Mouse (Mus musculus): ENCODE measurements around the gene Arpc3. TPM values are rescaled to one million over a fixed set of nuclear protein-coding genes. Genes with fewer than 3 reads are reported as not detected.

The Arpc3 gene
- polyA plus RNA-seq, 1 experiment from 2014 or later = 168 TPM

DNA sequence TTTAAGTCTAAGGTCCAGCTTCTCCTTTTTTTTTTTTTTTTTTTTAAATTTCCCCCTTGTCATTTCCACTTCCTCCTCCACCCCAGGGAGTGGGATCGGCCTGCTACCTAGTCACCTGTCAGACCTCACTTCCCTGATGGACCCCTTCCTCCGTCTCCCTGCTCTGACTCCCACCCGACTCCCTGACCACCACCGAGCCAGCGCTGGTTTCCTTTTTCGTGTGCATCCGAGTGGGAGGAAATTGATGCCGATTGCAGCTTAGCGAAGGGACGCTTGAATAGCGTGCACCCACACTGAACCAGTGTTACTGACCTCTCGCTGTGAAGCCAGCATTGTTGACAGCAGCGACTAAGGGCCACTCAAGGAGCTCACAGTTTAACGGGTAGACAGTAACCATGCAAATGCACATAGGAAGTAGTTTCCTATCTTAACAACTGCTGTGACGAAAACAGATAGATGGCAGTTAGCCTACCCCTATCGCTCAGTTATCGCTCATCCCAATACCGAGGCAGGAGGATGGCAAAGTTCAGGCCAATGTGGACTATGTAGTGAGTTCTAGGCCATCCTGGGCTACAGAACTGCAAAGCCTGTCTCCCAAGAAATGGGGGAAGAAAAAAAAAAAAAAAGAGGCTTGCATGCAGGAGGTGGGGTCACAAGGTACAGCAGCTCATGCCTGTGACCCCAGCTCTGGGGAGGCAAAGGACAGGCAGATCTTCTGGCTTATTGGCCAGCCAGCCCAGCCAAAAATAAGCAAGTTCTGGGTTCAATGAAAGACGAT, 738 bp downstream of the Arpc3 start:
- peak overlapping the region; percentile 81 for H3K4me2 ChIP-seq (ENCODE audit: low read length)
- peaks cover 9% of the 10 kb centered on the region for H3K36me3 ChIP-seq (ENCODE audit: control insufficient read depth, insufficient read depth, low read length)
- H3K27ac ChIP-seq (ENCODE audit: low read length) = no peak overlapping the region
- peaks cover 9% of the 10 kb centered on the region for H3K4me1 ChIP-seq (ENCODE audit: control insufficient read depth, insufficient read depth, low read length)
- peak overlapping the region; percentile 73 for H3K4me3 ChIP-seq (ENCODE audit: low read depth, low read length)
- H3K9ac ChIP-seq (ENCODE audit: low read depth, low read length) = peak overlapping the region; percentile 86
- H3K9me3 ChIP-seq (replicated peaks; ENCODE audit: control insufficient read depth, low read length, poor library complexity, severe bottlenecking) = no peaks in the 10 kb centered on the region
- no peaks in the 10 kb centered on the region for H3K27me3 ChIP-seq (ENCODE audit: control insufficient read depth, insufficient read depth, low read depth, low read length)
- WGBS = 15% methylated on average over 19 of the region's 19 CpGs
- peak; percentile 39; the same call in 1 of the 2 replicates for ATAC-seq

DNA sequence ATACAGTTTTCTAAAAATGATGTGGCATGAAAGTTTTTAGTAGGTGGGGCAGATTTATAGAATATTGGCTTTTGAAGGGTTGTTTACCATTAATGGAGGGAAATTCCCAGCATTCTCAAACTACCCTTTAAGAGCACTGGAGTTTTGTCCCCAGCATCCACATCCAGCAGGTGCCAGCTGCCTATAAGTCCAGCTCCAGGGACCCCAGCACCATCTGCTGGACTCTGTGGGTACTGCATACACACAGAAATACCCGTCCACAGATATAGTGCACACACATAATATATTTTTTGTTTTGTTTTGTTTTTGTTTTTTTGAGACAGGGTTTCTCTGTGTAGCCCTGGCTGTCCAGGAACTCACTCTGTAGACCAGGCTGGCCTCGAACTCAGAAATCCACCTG, 2.2 kb downstream of the Arpc3 start:
- no peak overlapping the region for H3K4me2 ChIP-seq (ENCODE audit: low read length)
- WGBS = 50% methylated on average over 2 of the region's 2 CpGs
- ATAC-seq = no peak
- no peaks in the 10 kb centered on the region for H3K9me3 ChIP-seq (replicated peaks; ENCODE audit: control insufficient read depth, low read length, poor library complexity, severe bottlenecking)
- no peak overlapping the region for H3K27ac ChIP-seq (ENCODE audit: low read length)
- H3K27me3 ChIP-seq (ENCODE audit: control insufficient read depth, insufficient read depth, low read depth, low read length) = no peaks in the 10 kb centered on the region
- no peak overlapping the region for H3K4me3 ChIP-seq (ENCODE audit: low read depth, low read length)
- peaks cover 13% of the 10 kb centered on the region for H3K36me3 ChIP-seq (ENCODE audit: control insufficient read depth, insufficient read depth, low read length)
- H3K9ac ChIP-seq (ENCODE audit: low read depth, low read length) = no peak overlapping the region
- peaks cover 9% of the 10 kb centered on the region for H3K4me1 ChIP-seq (ENCODE audit: control insufficient read depth, insufficient read depth, low read length)

DNA sequence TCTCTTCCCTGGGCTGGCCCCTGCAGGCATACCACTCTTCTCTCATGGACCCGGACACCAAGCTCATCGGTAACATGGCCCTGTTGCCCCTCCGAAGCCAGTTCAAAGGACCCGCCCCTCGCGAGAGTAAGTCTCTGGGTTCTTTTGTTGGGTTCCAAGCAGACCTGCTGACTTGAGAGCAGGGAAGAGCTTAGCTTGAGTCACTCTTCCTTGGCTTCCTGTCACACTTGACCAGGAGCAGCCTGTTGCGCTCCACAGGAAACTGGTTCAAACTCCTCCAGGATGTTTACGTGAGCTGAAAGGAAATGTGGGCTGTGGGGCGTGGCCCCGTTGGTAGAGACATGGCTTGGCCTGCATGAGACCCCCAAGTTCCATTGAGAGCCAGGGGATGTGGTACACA, 5.1 kb downstream of the Arpc3 start:
- no peak for ATAC-seq
- H3K27me3 ChIP-seq (ENCODE audit: control insufficient read depth, insufficient read depth, low read depth, low read length) = no peaks in the 10 kb centered on the region
- WGBS = 90% methylated on average over 10 of the region's 10 CpGs

DNA sequence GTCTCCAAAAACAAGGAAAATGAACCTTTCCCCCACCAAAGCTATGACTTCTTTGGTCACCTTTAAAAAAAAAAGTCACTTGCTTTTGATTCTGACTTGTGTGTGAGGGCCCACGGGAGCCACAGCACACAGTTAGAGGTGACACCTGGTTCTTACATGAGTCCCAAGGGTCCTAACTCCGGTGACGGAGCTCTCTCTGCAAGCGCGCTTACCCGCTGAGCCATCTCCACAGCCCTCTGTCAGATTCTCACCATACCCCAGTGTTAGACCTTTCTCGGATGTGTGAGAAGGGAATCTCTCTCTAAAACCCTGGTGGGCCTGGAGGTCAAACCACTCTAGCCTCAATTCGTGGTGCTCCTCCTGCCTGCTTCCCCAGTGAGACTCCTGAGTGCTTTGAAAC, 5.8 kb downstream of the Arpc3 start:
- Histone ChIP-seq H3K9me3 (replicated peaks; ENCODE audit: control insufficient read depth, low read length, poor library complexity, severe bottlenecking) (no peaks in the 10 kb centered on the region), H3K4me3 (ENCODE audit: low read depth, low read length) (no peak overlapping the region), H3K36me3 (ENCODE audit: control insufficient read depth, insufficient read depth, low read length) (peaks cover 19% of the 10 kb centered on the region), H3K27ac (ENCODE audit: low read length) (no peak overlapping the region), H3K4me2 (ENCODE audit: low read length) (no peak overlapping the region), H3K9ac (ENCODE audit: low read depth, low read length) (no peak overlapping the region), H3K27me3 (ENCODE audit: control insufficient read depth, insufficient read depth, low read depth, low read length) (no peaks in the 10 kb centered on the region), H3K4me1 (ENCODE audit: control insufficient read depth, insufficient read depth, low read length) (peaks cover 7% of the 10 kb centered on the region)
- 93% methylated on average over 8 of the region's 8 CpGs for WGBS
- ATAC-seq = no peak

More for the DNA sequence above, 5.1 kb downstream of the Arpc3 start:
- Histone ChIP-seq H3K9ac (ENCODE audit: low read depth, low read length) (no peak overlapping the region), H3K27ac (ENCODE audit: low read length) (no peak overlapping the region), H3K36me3 (ENCODE audit: control insufficient read depth, insufficient read depth, low read length) (peaks cover 14% of the 10 kb centered on the region), H3K9me3 (replicated peaks; ENCODE audit: control insufficient read depth, low read length, poor library complexity, severe bottlenecking) (no peaks in the 10 kb centered on the region), H3K4me3 (ENCODE audit: low read depth, low read length) (no peak overlapping the region), H3K4me2 (ENCODE audit: low read length) (no peak overlapping the region), H3K4me1 (ENCODE audit: control insufficient read depth, insufficient read depth, low read length) (peaks cover 9% of the 10 kb centered on the region)

GRCm38 (mm10) chr5:122399871-122400270, 8.2 kb downstream of the Arpc3 start:
- Histone ChIP-seq H3K9me3 (replicated peaks; ENCODE audit: control insufficient read depth, low read length, poor library complexity, severe bottlenecking) (no peaks in the 10 kb centered on the region), H3K4me3 (ENCODE audit: low read depth, low read length) (no peak overlapping the region), H3K4me1 (ENCODE audit: control insufficient read depth, insufficient read depth, low read length) (no peaks in the 10 kb centered on the region), H3K36me3 (ENCODE audit: control insufficient read depth, insufficient read depth, low read length) (peaks cover 37% of the 10 kb centered on the region), H3K27me3 (ENCODE audit: control insufficient read depth, insufficient read depth, low read depth, low read length) (no peaks in the 10 kb centered on the region), H3K9ac (ENCODE audit: low read depth, low read length) (no peak overlapping the region), H3K4me2 (ENCODE audit: low read length) (no peak overlapping the region), H3K27ac (ENCODE audit: low read length) (no peak overlapping the region)
- no peak for ATAC-seq
- 94% methylated on average over 8 of the region's 8 CpGs for WGBS

DNA sequence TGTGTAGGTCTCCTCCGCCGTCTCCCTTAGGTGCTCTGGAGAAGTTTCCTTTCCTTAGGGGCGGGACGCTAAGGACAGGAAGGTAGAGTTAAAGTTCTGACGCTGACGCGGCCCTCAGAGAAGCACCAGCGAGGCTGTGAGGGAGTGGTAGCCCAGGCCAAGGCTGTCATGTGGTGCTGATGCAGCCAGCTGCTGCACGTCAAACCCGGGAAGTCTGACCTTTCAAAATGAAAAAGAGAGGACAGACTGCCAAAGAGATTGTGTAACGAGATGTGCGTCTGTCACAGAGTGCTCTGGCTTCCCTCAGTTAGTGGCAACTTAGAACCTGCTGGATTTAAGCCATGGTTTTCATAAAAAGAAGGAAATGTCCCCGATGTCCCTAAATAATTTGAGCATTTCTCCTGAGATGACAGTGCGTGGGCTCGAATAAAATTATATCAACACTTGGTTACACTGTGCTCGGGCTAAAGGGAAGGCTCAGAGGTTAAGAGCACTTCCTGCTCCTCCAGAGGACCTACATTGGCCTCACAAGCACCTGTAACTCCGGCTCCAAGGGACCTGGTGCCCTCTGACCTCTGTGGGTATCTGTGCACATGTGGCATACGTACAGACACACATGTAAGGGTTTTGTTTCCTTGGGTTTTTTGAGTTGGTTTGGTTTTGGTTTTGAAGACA, 9.1 kb downstream of the Arpc3 start:
- H3K9ac ChIP-seq (ENCODE audit: low read depth, low read length) = no peak overlapping the region
- no peaks in the 10 kb centered on the region for H3K27me3 ChIP-seq (ENCODE audit: control insufficient read depth, insufficient read depth, low read depth, low read length)
- H3K4me3 ChIP-seq (ENCODE audit: low read depth, low read length) = no peak overlapping the region
- no peak overlapping the region for H3K4me2 ChIP-seq (ENCODE audit: low read length)
- ATAC-seq = no peak
- H3K4me1 ChIP-seq (ENCODE audit: control insufficient read depth, insufficient read depth, low read length) = no peaks in the 10 kb centered on the region
- WGBS = 88% methylated on average over 18 of the region's 18 CpGs
- no peaks in the 10 kb centered on the region for H3K9me3 ChIP-seq (replicated peaks; ENCODE audit: control insufficient read depth, low read length, poor library complexity, severe bottlenecking)
- peaks cover 46% of the 10 kb centered on the region for H3K36me3 ChIP-seq (ENCODE audit: control insufficient read depth, insufficient read depth, low read length)
- no peak overlapping the region for H3K27ac ChIP-seq (ENCODE audit: low read length)

GRCm38 (mm10) chr5:122401303-122401640, 9.6 kb downstream of the Arpc3 start:
- Histone ChIP-seq H3K27ac (ENCODE audit: low read length) (no peak overlapping the region), H3K4me1 (ENCODE audit: control insufficient read depth, insufficient read depth, low read length) (no peaks in the 10 kb centered on the region), H3K4me2 (ENCODE audit: low read length) (no peak overlapping the region), H3K27me3 (ENCODE audit: control insufficient read depth, insufficient read depth, low read depth, low read length) (no peaks in the 10 kb centered on the region), H3K4me3 (ENCODE audit: low read depth, low read length) (no peak overlapping the region), H3K9ac (ENCODE audit: low read depth, low read length) (no peak overlapping the region), H3K36me3 (ENCODE audit: control insufficient read depth, insufficient read depth, low read length) (peaks cover 51% of the 10 kb centered on the region), H3K9me3 (replicated peaks; ENCODE audit: control insufficient read depth, low read length, poor library complexity, severe bottlenecking) (no peaks in the 10 kb centered on the region)
- ATAC-seq = no peak
- 21% methylated on average over 8 of the region's 8 CpGs for WGBS

DNA sequence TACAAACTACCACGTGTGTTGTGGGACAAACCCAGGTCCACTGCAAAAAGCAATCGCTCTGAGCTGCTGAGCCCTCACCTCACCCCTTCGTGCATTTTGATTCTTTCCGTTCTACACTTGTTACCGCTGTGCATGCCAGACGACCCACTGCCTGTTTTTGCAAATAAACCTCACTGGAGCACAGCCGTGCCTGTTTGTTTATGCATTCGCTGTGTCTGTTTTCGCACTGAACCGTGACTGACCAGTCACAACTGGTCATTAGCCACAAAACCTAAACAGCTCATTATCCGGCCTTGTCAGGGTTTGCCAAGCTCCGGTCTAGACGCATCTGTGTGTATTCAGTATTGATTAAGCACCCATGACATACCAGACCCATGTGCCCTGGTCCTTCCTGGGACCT, 10.5 kb downstream of the Arpc3 start:
- H3K36me3 ChIP-seq (ENCODE audit: control insufficient read depth, insufficient read depth, low read length) = peaks cover 52% of the 10 kb centered on the region
- no peaks in the 10 kb centered on the region for H3K4me1 ChIP-seq (ENCODE audit: control insufficient read depth, insufficient read depth, low read length)
- no peak overlapping the region for H3K4me2 ChIP-seq (ENCODE audit: low read length)
- no peak for ATAC-seq
- H3K9me3 ChIP-seq (replicated peaks; ENCODE audit: control insufficient read depth, low read length, poor library complexity, severe bottlenecking) = peaks cover 3% of the 10 kb centered on the region; the same call in 1 of the 2 replicates
- H3K9ac ChIP-seq (ENCODE audit: low read depth, low read length) = no peak overlapping the region
- WGBS = 85% methylated on average over 13 of the region's 13 CpGs
- H3K4me3 ChIP-seq (ENCODE audit: low read depth, low read length) = no peak overlapping the region
- H3K27me3 ChIP-seq (ENCODE audit: control insufficient read depth, insufficient read depth, low read depth, low read length) = no peaks in the 10 kb centered on the region
- 0 out of 2 replicates have a peak overlapping the region, but pooled peaks have one; percentile 3 for H3K27ac ChIP-seq (ENCODE audit: low read length)

GRCm38 (mm10) chr5:122402772-122403171, 11.1 kb downstream of the Arpc3 start:
- H3K4me2 ChIP-seq (ENCODE audit: low read length) = no peak overlapping the region
- H3K27ac ChIP-seq (ENCODE audit: low read length) = 0 out of 2 replicates have a peak overlapping the region, but pooled peaks have one; percentile 3
- WGBS = 86% methylated on average over 5 of the region's 5 CpGs
- no peaks in the 10 kb centered on the region for H3K27me3 ChIP-seq (ENCODE audit: control insufficient read depth, insufficient read depth, low read depth, low read length)
- H3K36me3 ChIP-seq (ENCODE audit: control insufficient read depth, insufficient read depth, low read length) = peaks cover 48% of the 10 kb centered on the region
- H3K9me3 ChIP-seq (replicated peaks; ENCODE audit: control insufficient read depth, low read length, poor library complexity, severe bottlenecking) = peaks cover 3% of the 10 kb centered on the region; the same call in 1 of the 2 replicates
- H3K4me3 ChIP-seq (ENCODE audit: low read depth, low read length) = no peak overlapping the region
- no peak overlapping the region for H3K9ac ChIP-seq (ENCODE audit: low read depth, low read length)
- ATAC-seq = no peak
- no peaks in the 10 kb centered on the region for H3K4me1 ChIP-seq (ENCODE audit: control insufficient read depth, insufficient read depth, low read length)
